Mouse (Mus musculus): ENCODE data around the gene Kyat1. TPM values are rescaled to one million over a fixed set of nuclear protein-coding genes. Genes with fewer than 3 reads are reported as not detected.
"Not testable (repeated sequence)": the region's sequence is repeated elsewhere in the genome, so short reads cannot be mapped to it uniquely, and the experiment has no call there.

The Kyat1 gene
- polyA plus RNA-seq, 1 experiment from 2014 or later = 12.4 TPM

DNA sequence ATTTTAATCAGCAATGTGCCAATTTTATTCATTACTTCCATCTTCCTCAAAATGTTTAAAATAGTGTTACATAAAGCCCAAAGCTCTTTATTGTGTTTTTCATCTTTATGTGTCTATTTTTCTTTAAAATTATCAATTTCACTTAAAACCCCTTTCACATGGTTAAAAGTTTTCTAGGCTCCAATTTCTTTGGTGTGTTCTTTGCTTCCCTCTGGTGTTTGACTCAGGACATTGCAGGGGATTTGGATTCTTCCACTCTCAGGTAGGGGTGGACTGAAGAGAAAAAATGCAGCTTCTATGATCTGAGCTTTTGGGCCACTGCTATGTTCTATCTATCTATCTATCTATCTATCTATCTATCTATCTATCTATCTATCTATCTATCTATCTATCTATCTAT, 43.8 kb downstream of the Kyat1 start:
- Histone ChIP-seq H3K36me3 (no peaks in the 10 kb centered on the region), H3K4me1 (no peaks in the 10 kb centered on the region), H3K4me2 (no peak overlapping the region), H3K9ac (no peak overlapping the region), H3K4me3 (no peak overlapping the region), H3K9me3 (no peaks in the 10 kb centered on the region), H3K27ac (no peak overlapping the region), H3K27me3 (no peaks in the 10 kb centered on the region)
- no peak for ATAC-seq (ENCODE audit: insufficient number of reproducible peaks, low FRiP score, low TSS enrichment, low read depth)

GRCm38 (mm10) chr2:30159871-30160270, 45.8 kb downstream of the Kyat1 start:
- WGBS = 81% methylated on average over 6 of the region's 10 CpGs
- not testable (repeated sequence) for ATAC-seq (ENCODE audit: insufficient number of reproducible peaks, low FRiP score, low TSS enrichment, low read depth); H3K4me3 ChIP-seq; H3K36me3 ChIP-seq; H3K27me3 ChIP-seq; H3K4me1 ChIP-seq; H3K27ac ChIP-seq; H3K9ac ChIP-seq; H3K9me3 ChIP-seq; H3K4me2 ChIP-seq

GRCm38 (mm10) chr2:30152616-30153015, 53.0 kb downstream of the Kyat1 start:
- Histone ChIP-seq H3K27me3 (no peaks in the 10 kb centered on the region), H3K4me2 (no peak overlapping the region), H3K9ac (no peak overlapping the region), H3K27ac (no peak overlapping the region), H3K4me1 (no peaks in the 10 kb centered on the region), H3K9me3 (no peaks in the 10 kb centered on the region), H3K4me3 (no peak overlapping the region), H3K36me3 (peaks cover 43% of the 10 kb centered on the region)
- 80% methylated on average over 8 of the region's 8 CpGs for WGBS
- ATAC-seq (ENCODE audit: insufficient number of reproducible peaks, low FRiP score, low TSS enrichment, low read depth) = no peak

DNA sequence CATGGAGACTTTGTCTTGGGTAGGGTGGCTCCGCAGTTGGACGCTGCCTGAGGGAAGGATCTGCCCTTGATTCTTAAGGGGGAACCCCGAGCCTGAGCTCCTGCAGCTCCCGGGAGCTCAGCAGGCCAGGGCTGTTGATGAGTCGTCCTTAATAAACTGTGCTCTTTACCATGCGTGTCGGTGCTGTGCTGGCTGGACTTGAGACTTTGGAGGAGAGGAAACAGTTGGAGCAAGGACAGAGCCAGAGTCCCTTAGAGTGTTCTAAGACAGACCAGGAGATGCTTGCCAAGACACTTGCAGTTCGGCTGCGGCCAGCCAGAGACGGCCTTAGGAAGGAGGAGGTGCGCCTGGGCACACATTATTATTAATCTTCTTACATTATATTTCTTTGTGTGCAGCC, 53.8 kb downstream of the Kyat1 start:
- H3K9me3 ChIP-seq = no peaks in the 10 kb centered on the region
- no peak overlapping the region for H3K4me3 ChIP-seq
- ATAC-seq (ENCODE audit: insufficient number of reproducible peaks, low FRiP score, low TSS enrichment, low read depth) = no peak
- no peak overlapping the region for H3K27ac ChIP-seq
- peaks cover 51% of the 10 kb centered on the region for H3K36me3 ChIP-seq
- H3K9ac ChIP-seq = no peak overlapping the region
- H3K4me2 ChIP-seq = no peak overlapping the region
- H3K4me1 ChIP-seq = no peaks in the 10 kb centered on the region
- no peaks in the 10 kb centered on the region for H3K27me3 ChIP-seq
- WGBS = 84% methylated on average over 11 of the region's 11 CpGs

- no peaks in the 10 kb centered on the region for H3K27me3 ChIP-seq
- ATAC-seq (ENCODE audit: insufficient number of reproducible peaks, low FRiP score, low TSS enrichment, low read depth) = no peak
- H3K27ac ChIP-seq = no peak overlapping the region
- H3K36me3 ChIP-seq = peaks cover 91% of the 10 kb centered on the region
- 90% methylated on average over 4 of the region's 4 CpGs for WGBS
- H3K9me3 ChIP-seq = no peaks in the 10 kb centered on the region
- no peak overlapping the region for H3K9ac ChIP-seq
- no peak overlapping the region for H3K4me2 ChIP-seq
- no peak overlapping the region for H3K4me3 ChIP-seq
- H3K4me1 ChIP-seq = no peaks in the 10 kb centered on the region
Measured at GRCm38 (mm10) chr2:30147466-30147865, 58.2 kb downstream of the Kyat1 start.

DNA sequence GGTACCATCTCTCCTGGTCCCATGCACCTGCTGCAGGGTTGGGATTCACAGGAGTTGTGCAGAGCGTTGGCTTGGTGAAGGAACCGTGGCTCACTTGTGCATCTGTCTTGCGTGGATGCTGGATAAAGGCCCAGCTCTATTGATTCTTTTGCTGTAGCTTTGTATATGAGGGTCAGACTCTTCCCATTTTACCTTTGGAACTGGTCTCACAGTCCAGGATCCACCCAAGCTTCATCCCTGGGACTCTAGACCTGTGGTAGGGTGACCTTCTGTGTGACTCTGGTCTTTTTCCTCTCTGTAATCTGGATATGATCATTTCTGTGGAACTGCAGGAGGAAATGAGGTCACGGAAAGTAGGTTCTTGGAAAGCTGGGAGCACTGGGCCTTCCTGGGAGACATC, 61.2 kb downstream of the Kyat1 start:
- peaks cover 91% of the 10 kb centered on the region for H3K36me3 ChIP-seq
- no peak for ATAC-seq (ENCODE audit: insufficient number of reproducible peaks, low FRiP score, low TSS enrichment, low read depth)
- H3K9me3 ChIP-seq = no peaks in the 10 kb centered on the region
- no peak overlapping the region for H3K9ac ChIP-seq
- no peak overlapping the region for H3K4me3 ChIP-seq
- no peaks in the 10 kb centered on the region for H3K4me1 ChIP-seq
- H3K4me2 ChIP-seq = no peak overlapping the region
- H3K27me3 ChIP-seq = no peaks in the 10 kb centered on the region
- H3K27ac ChIP-seq = no peak overlapping the region
- WGBS = 95% methylated on average over 4 of the region's 4 CpGs

DNA sequence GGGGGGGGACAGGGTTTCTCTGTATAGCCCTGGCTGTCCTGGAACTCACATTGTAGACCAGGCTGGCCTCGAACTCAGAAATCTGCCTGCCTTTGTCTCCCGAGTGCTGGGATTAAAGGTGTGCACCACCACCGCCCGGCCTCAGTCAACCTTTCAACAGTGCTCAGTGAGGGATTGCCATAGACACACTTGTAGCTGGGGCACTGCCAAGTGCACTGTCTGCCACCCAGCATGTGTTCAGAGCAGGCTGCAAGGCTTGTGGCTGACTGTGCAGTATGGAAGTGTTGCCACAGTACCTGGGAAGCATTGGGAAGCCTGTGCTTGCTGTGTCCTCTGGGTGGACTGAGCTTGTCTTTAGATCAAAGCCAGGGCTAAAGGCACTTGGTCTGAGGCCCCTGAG, 65.6 kb downstream of the Kyat1 start:
- not testable (repeated sequence) for H3K27me3 ChIP-seq; H3K4me1 ChIP-seq; ATAC-seq (ENCODE audit: insufficient number of reproducible peaks, low FRiP score, low TSS enrichment, low read depth); H3K9ac ChIP-seq; H3K4me3 ChIP-seq; H3K9me3 ChIP-seq; H3K27ac ChIP-seq; H3K4me2 ChIP-seq
- WGBS = 94% methylated on average over 4 of the region's 4 CpGs
- peaks cover 88% of the 10 kb centered on the region for H3K36me3 ChIP-seq

GRCm38 (mm10) chr2:30136458-30136857, 69.2 kb downstream of the Kyat1 start:
- Histone ChIP-seq H3K4me1 (peaks cover 26% of the 10 kb centered on the region), H3K9me3 (no peaks in the 10 kb centered on the region), H3K27me3 (no peaks in the 10 kb centered on the region), H3K27ac (no peak overlapping the region), H3K36me3 (peaks cover 53% of the 10 kb centered on the region), H3K4me2 (no peak overlapping the region), H3K9ac (no peak overlapping the region), H3K4me3 (no peak overlapping the region)
- WGBS = 84% methylated on average over 10 of the region's 10 CpGs
- ATAC-seq (ENCODE audit: insufficient number of reproducible peaks, low FRiP score, low TSS enrichment, low read depth) = no peak

Other genes starting within 250 kb of the Kyat1 start
- 89.3 and 95.5 TPM in 2 replicates for gene Sptan1, start 240.3 kb downstream of the Kyat1 start, polyA plus RNA-seq (2015; fragmentation: Nextera tagmentation; extraction: Ambion mirVana)
- gene Wdr34, start 157.0 kb downstream of the Kyat1 start, polyA plus RNA-seq (2015; fragmentation: Nextera tagmentation; extraction: Ambion mirVana) = 36.7 and 37.0 TPM in 2 replicates
- 323 and 361 TPM in 2 replicates for gene Set, start 148.5 kb downstream of the Kyat1 start, polyA plus RNA-seq (2015; fragmentation: Nextera tagmentation; extraction: Ambion mirVana)
- gene Pkn3, start 128.2 kb downstream of the Kyat1 start, polyA plus RNA-seq (2015; fragmentation: Nextera tagmentation; extraction: Ambion mirVana) = 8.6 and 10.4 TPM in 2 replicates
- 21.1 and 21.6 TPM in 2 replicates for gene Zdhhc12, start 112.2 kb downstream of the Kyat1 start, polyA plus RNA-seq (2015; fragmentation: Nextera tagmentation; extraction: Ambion mirVana)
- gene Zer1, start 81.3 kb downstream of the Kyat1 start, polyA plus RNA-seq (2015; fragmentation: Nextera tagmentation; extraction: Ambion mirVana) = 6.5 and 8.6 TPM in 2 replicates
- gene Tbc1d13, start 72.1 kb downstream of the Kyat1 start, polyA plus RNA-seq (2015; fragmentation: Nextera tagmentation; extraction: Ambion mirVana) = 5.5 and 8.0 TPM in 2 replicates
- 14.8 and 17.0 TPM in 2 replicates for gene Endog, start 34.4 kb downstream of the Kyat1 start, polyA plus RNA-seq (2015; fragmentation: Nextera tagmentation; extraction: Ambion mirVana)
- 75.0 and 75.2 TPM in 2 replicates for gene Spout1, start 27.4 kb downstream of the Kyat1 start, polyA plus RNA-seq (2015; fragmentation: Nextera tagmentation; extraction: Ambion mirVana)
- 40.6 and 42.5 TPM in 2 replicates for gene Lrrc8a, start 31.9 kb upstream of the Kyat1 start, polyA plus RNA-seq (2015; fragmentation: Nextera tagmentation; extraction: Ambion mirVana)
- 0.10 and 0.11 TPM in 2 replicates for gene Gm28035, start 34.7 kb upstream of the Kyat1 start, polyA plus RNA-seq (2015; fragmentation: Nextera tagmentation; extraction: Ambion mirVana)
- gene Phyhd1, start 60.4 kb upstream of the Kyat1 start, polyA plus RNA-seq (2015; fragmentation: Nextera tagmentation; extraction: Ambion mirVana) = 5.9 and 6.8 TPM in 2 replicates
- not detected in 2 replicates for gene Gm28038, start 75.2 kb upstream of the Kyat1 start, polyA plus RNA-seq (2015; fragmentation: Nextera tagmentation; extraction: Ambion mirVana)
- gene Dolk, start 80.5 kb upstream of the Kyat1 start, polyA plus RNA-seq (2015; fragmentation: Nextera tagmentation; extraction: Ambion mirVana) = 31.5 and 33.4 TPM in 2 replicates
- gene Nup188, start 80.5 kb upstream of the Kyat1 start, polyA plus RNA-seq (2015; fragmentation: Nextera tagmentation; extraction: Ambion mirVana) = 28.2 and 32.4 TPM in 2 replicates
- 87.5 and 88.5 TPM in 2 replicates for gene Sh3glb2, start 153.5 kb upstream of the Kyat1 start, polyA plus RNA-seq (2015; fragmentation: Nextera tagmentation; extraction: Ambion mirVana)
- 23.3 and 23.9 TPM in 2 replicates for gene Miga2, start 158.4 kb upstream of the Kyat1 start, polyA plus RNA-seq (2015; fragmentation: Nextera tagmentation; extraction: Ambion mirVana)
- gene Dolpp1, start 186.4 kb upstream of the Kyat1 start, polyA plus RNA-seq (2015; fragmentation: Nextera tagmentation; extraction: Ambion mirVana) = 35.5 and 35.8 TPM in 2 replicates
- gene Crat, start 210.0 kb upstream of the Kyat1 start, polyA plus RNA-seq (2015; fragmentation: Nextera tagmentation; extraction: Ambion mirVana) = 23.9 and 37.6 TPM in 2 replicates
- 137 and 149 TPM in 2 replicates for gene Ptpa, start 210.2 kb upstream of the Kyat1 start, polyA plus RNA-seq (2015; fragmentation: Nextera tagmentation; extraction: Ambion mirVana)